Mouse (Mus musculus) thymus, adult 2 months (tissue): ENCODE measurements around the gene Gm17571.

Source experiments
- CTCF ChIP-seq: fragments of 200-500 bp; IDR thresholded peaks from 2 replicates; pipeline ENCODE4 v1.5.1; 2012; ENCODE audit warnings: mild to moderate bottlenecking, control low read depth, low read length, moderate library complexity, borderline replicate concordance; ENCODE audit not compliant: control insufficient read depth, poor library complexity, insufficient read depth; ENCODE audit errors: extremely low read depth
- POLR2A ChIP-seq: fragments of 200-500 bp; IDR thresholded peaks from 2 replicates; pipeline ENCODE4 v1.6.1; 2012; ENCODE audit warnings: mild to moderate bottlenecking, low read length, control low read depth, moderate library complexity; ENCODE audit not compliant: control insufficient read depth, poor library complexity, insufficient read depth; ENCODE audit errors: extremely low read depth

- TF ChIP-seq CTCF (no peak), POLR2A (no peak)
These were observed 14.9 kb downstream of the Gm17571 start for GRCm38 (mm10) chr9:13431646-13432045.
